Mouse (Mus musculus): Measurements from ENCODE around the gene Snx27.

GRCm38 (mm10) chr3:94487581-94487980 is 94.9 kb downstream of the Snx27 start:
- TF ChIP-seq GATA1 (IDR thresholded peaks at IDR 0.05; ENCODE audit: low read length) (no peak), TAL1 (IDR thresholded peaks at IDR 0.05; ENCODE audit: low read length) (no peak)
